Mouse (Mus musculus) CH12.LX (cell line): ENCODE data around the gene Pcdh11x. TPM values are rescaled to one million over a fixed set of nuclear protein-coding genes. Genes with fewer than 3 reads are reported as not detected.
"Not testable (repeated sequence)": the region's sequence is repeated elsewhere in the genome, so short reads cannot be mapped to it uniquely, and the experiment has no call there.

Experiments used
- DNase-seq: peaks from one replicate; pipeline ENCODE4 v3.0.0-alpha.2; 2013; ENCODE audit errors: extremely low read depth
- H3K27ac ChIP-seq: 2 replicates; pipeline ENCODE4 v1.5.1; 2012; ENCODE audit warnings: low read depth, mild to moderate bottlenecking, control low read depth, moderate library complexity; ENCODE audit not compliant: insufficient read depth
- H3K27me3 ChIP-seq: replicated peaks from 2 replicates; pipeline ENCODE3; 2012; ENCODE audit warnings: inconsistent platforms
- H3K36me3 ChIP-seq, 2 experiments: replicated peaks in 1 of 2; 2 replicates each; pipeline versions ENCODE3 to v1.6.1; 2012; ENCODE audit warnings: inconsistent platforms in 1 of 2, low read length in 1 of 2, mild to moderate bottlenecking in 1 of 2, mixed read lengths in 1 of 2, moderate library complexity in 1 of 2; ENCODE audit not compliant: control insufficient read depth in 1 of 2, insufficient read depth in 1 of 2
- H3K4me1 ChIP-seq, 2 experiments: 2 replicates each; pipeline ENCODE4 v1.6.1; 2012; ENCODE audit warnings: inconsistent platforms in 1 of 2, moderate library complexity in 1 of 2; ENCODE audit not compliant: insufficient read depth in 2 of 2, control insufficient read depth in 1 of 2
- H3K4me2 ChIP-seq: 2 replicates; pipeline ENCODE4 v1.6.1; 2012; ENCODE audit warnings: low read depth, mild to moderate bottlenecking, control low read depth; ENCODE audit not compliant: poor library complexity, insufficient read depth, severe bottlenecking
- H3K4me3 ChIP-seq, 3 experiments: fragments of 150-350 bp in 1 of 3; sonication (generic) in 1 of 3; replicated peaks in 1 of 3; 2 replicates each; pipeline versions ENCODE3 to v1.5.1; 2011 to 2012; ENCODE audit warnings: low read depth in 2 of 3, low read length in 2 of 3, mild to moderate bottlenecking in 2 of 3, moderate library complexity in 2 of 3, control low read depth in 1 of 3, improper control_type of control experiment in 1 of 3, inconsistent platforms in 1 of 3, mixed read lengths in 1 of 3; ENCODE audit not compliant: poor library complexity in 1 of 3
- H3K79me2 ChIP-seq: replicated peaks from 2 replicates; pipeline ENCODE4 v1.6.1; 2012; ENCODE audit warnings: mild to moderate bottlenecking, moderate library complexity; ENCODE audit not compliant: control insufficient read depth, poor library complexity, insufficient read depth, severe bottlenecking; ENCODE audit errors: extremely low read depth
- H3K9ac ChIP-seq: 2 replicates; pipeline ENCODE4 v1.6.1; 2012; ENCODE audit warnings: low read depth, mild to moderate bottlenecking, control low read depth, moderate library complexity; ENCODE audit not compliant: insufficient read depth
- H3K9me3 ChIP-seq: replicated peaks from 2 replicates; pipeline ENCODE3; 2012; ENCODE audit warnings: low read length, inconsistent platforms, mixed read lengths
- BHLHE40 ChIP-seq: IDR thresholded peaks from 2 replicates; pipeline ENCODE4 v1.6.1; 2011; ENCODE audit warnings: mild to moderate bottlenecking, low read depth, low read length, improper control_type of control experiment
- CTCF ChIP-seq, 2 experiments: IDR thresholded peaks in 1 of 2; conservative IDR thresholded peaks in 1 of 2; 2 replicates each; pipeline ENCODE4 v1.5.1; 2011 to 2012; ENCODE audit warnings: low read depth in 2 of 2, low read length in 2 of 2, improper control_type of control experiment in 1 of 2, inconsistent platforms in 1 of 2, mild to moderate bottlenecking in 1 of 2, moderate library complexity in 1 of 2
- E2F4 ChIP-seq: IDR thresholded peaks from 2 replicates; pipeline ENCODE4 v1.6.1; 2011; ENCODE audit warnings: low read depth, low read length, improper control_type of control experiment; ENCODE audit not compliant: insufficient replicate concordance
- ELF1 ChIP-seq: IDR thresholded peaks from 2 replicates; pipeline ENCODE4 v1.6.1; 2014; ENCODE audit warnings: low read depth, mild to moderate bottlenecking, inconsistent platforms, low read length, improper control_type of control experiment
- ETS1 ChIP-seq: conservative IDR thresholded peaks from 2 replicates; pipeline ENCODE4 v1.6.1; 2012; ENCODE audit warnings: low read depth, mild to moderate bottlenecking, inconsistent platforms, low read length, improper control_type of control experiment, moderate library complexity
- MAFK ChIP-seq: IDR thresholded peaks from 2 replicates; pipeline ENCODE4 v1.6.1; 2011; ENCODE audit warnings: low read length, improper control_type of control experiment; ENCODE audit not compliant: insufficient replicate concordance
- MAX ChIP-seq: IDR thresholded peaks from 2 replicates; pipeline ENCODE4 v1.6.1; 2011; ENCODE audit warnings: low read length, improper control_type of control experiment
- NRF1 ChIP-seq: IDR thresholded peaks from 2 replicates; pipeline ENCODE4 v1.6.1; 2014; ENCODE audit warnings: low read depth, mild to moderate bottlenecking, inconsistent platforms, low read length, improper control_type of control experiment, moderate library complexity
- POLR2A ChIP-seq: IDR thresholded peaks from 2 replicates; pipeline ENCODE4 v1.6.1; 2011; ENCODE audit warnings: low read depth, mild to moderate bottlenecking, improper control_type of control experiment, low read length
- RAD21 ChIP-seq: IDR thresholded peaks from 2 replicates; pipeline ENCODE4 v1.6.1; 2011; ENCODE audit warnings: low read depth, mild to moderate bottlenecking, low read length, improper control_type of control experiment, moderate library complexity
- RCOR1 ChIP-seq: conservative IDR thresholded peaks from 2 replicates; pipeline ENCODE4 v1.6.1; 2012; ENCODE audit warnings: low read depth, mild to moderate bottlenecking, inconsistent platforms, low read length, improper control_type of control experiment
- SIN3A ChIP-seq: IDR thresholded peaks from 2 replicates; pipeline ENCODE4 v1.6.1; 2012; ENCODE audit warnings: low read length, improper control_type of control experiment, inconsistent platforms
- TBP ChIP-seq: conservative IDR thresholded peaks from 2 replicates; pipeline ENCODE4 v1.6.1; 2011; ENCODE audit warnings: low read depth, low read length, improper control_type of control experiment
- UBTF ChIP-seq: IDR thresholded peaks from 2 replicates; pipeline ENCODE4 v1.6.1; 2012; ENCODE audit warnings: low read depth, mild to moderate bottlenecking, inconsistent platforms, low read length, improper control_type of control experiment, moderate library complexity
- ZC3H11A ChIP-seq: IDR thresholded peaks from 2 replicates; pipeline ENCODE4 v1.6.1; 2012; ENCODE audit warnings: low read depth, mild to moderate bottlenecking, inconsistent platforms, low read length, improper control_type of control experiment
- ZKSCAN1 ChIP-seq: IDR thresholded peaks from 2 replicates; pipeline ENCODE4 v1.6.1; 2012; ENCODE audit warnings: low read depth, inconsistent platforms, low read length, improper control_type of control experiment, borderline replicate concordance
- ZMIZ1 ChIP-seq: IDR thresholded peaks from 2 replicates; pipeline ENCODE4 v1.6.1; 2012; ENCODE audit warnings: low read depth, mild to moderate bottlenecking, inconsistent platforms, low read length, improper control_type of control experiment
- dilution Hi-C: fragments of 300-500 bp; cut with MboI; formaldehyde crosslinking; loops from 2 replicates; pipeline ENCODE4 v1.14.3; 2020; ENCODE audit warnings: low sequenced_read_pairs; ENCODE audit not compliant: extremely low pct_unique_long_range_greater_than_20kb, extremely low pct_ligation_motif_present
- in situ Hi-C: fragments of 300-500 bp; cut with MboI; formaldehyde crosslinking; loops from 3 replicates; pipeline ENCODE4 v1.14.3; 2019; ENCODE audit warnings: low sequenced_read_pairs, low pct_ligation_motif_present, low pct_unique_long_range_greater_than_20kb, mixed read lengths
- polyA plus RNA-seq: library from polyadenylated mRNA; unstranded; fragments of >175 nt; gene quantifications from 2 replicates; pipeline ENCODE4 v1.2.1, GENCODE M21; 2012; ENCODE audit warnings: low read depth; ENCODE audit not compliant: insufficient read length
- total RNA-seq, 2 experiments: library from RNA; depleted of rRNA; stranded (reverse); fragments of 300-350 nt in 1 of 2; fragments of >200 nt in 1 of 2; gene quantifications; 2 replicates each; pipeline ENCODE4 v1.2.3; 2012 to 2014

The Pcdh11x gene
- total and polyA plus RNA-seq, 3 experiments, result not detected

DNA sequence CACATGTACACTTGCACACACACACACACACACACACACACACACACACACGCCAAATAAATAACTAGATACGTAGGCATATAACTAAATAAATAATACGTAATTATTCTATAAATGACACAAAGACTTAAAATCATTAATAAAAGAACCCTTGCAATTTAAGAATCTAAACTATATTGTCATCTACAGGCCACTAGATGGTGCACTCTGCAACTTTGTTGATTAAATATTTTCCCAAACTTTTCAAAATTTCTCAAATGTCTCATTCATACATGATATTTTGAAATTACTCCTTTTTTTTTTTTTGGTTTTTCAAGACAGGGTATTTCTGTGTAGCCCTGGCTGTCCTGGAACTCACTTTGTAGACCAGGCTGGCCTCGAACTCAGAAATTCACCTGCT lies 328.4 kb downstream of the Pcdh11x start:
- no peak overlapping the region for H3K4me3 ChIP-seq
- no peak for DNase-seq
- in situ Hi-C loops, result no loop called here
- H3K36me3 ChIP-seq, result no peaks in the 10 kb centered on the region
- no peaks in the 10 kb centered on the region for H3K79me2 ChIP-seq
- no peaks in the 10 kb centered on the region for H3K27me3 ChIP-seq
- H3K4me2 ChIP-seq, result no peak overlapping the region
- H3K9me3 ChIP-seq, result peaks cover 2% of the 10 kb centered on the region
- H3K27ac ChIP-seq, result no peak overlapping the region
- no peak for TF ChIP-seq ZC3H11A
- TF ChIP-seq UBTF, result no peak
- TF ChIP-seq BHLHE40, result no peak
- no peak for TF ChIP-seq RCOR1
- TF ChIP-seq ELF1, result no peak
- TF ChIP-seq MAFK, result no peak
- TF ChIP-seq CTCF (conservative IDR thresholded peaks at IDR 0.05 in 1 of 2, IDR thresholded peaks at IDR 0.05 in 1 of 2; ENCODE audit: low read depth in 2 of 2, low read length in 2 of 2), result no peak
- no peak for TF ChIP-seq RAD21
- no peak for TF ChIP-seq ZKSCAN1
- TF ChIP-seq NRF1, result no peak
- no peak for TF ChIP-seq POLR2A
- no peak for TF ChIP-seq ETS1
- TF ChIP-seq SIN3A, result no peak
- TF ChIP-seq ZMIZ1, result no peak
- TF ChIP-seq E2F4, result no peak
- TF ChIP-seq MAX, result no peak
- TF ChIP-seq TBP, result no peak
- no peak overlapping the region for H3K9ac ChIP-seq
- dilution Hi-C loops, result no loop called here
- no peaks in the 10 kb centered on the region for H3K4me1 ChIP-seq

DNA sequence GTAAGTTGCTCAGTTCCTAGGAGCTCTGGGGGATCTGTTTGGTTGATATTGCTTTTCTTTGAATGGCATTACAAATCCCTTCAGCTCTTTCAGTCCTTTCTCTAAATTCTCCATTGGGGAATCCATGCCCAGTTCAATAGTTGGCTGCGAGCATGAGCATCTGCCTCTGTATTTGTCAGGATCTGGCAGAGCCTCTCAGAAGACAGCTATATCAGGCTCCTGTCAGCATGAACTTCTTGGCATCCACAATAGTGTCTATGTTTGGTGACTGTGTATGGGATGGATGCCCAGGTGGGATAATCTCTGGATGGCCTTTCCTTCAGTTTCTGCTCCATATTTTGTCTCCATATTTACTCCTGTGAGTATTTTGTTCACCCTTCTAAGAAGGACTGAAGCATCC lies 380.2 kb downstream of the Pcdh11x start:
- H3K4me3 ChIP-seq, H3K27ac ChIP-seq, H3K4me2 ChIP-seq, DNase-seq, H3K4me1 ChIP-seq, H3K79me2 ChIP-seq, H3K9ac ChIP-seq, H3K9me3 ChIP-seq, H3K27me3 ChIP-seq, H3K36me3 ChIP-seq, dilution Hi-C loops, in situ Hi-C loops: not testable (repeated sequence)
